Mouse (Mus musculus) myocyte (in vitro differentiated cells): ENCODE measurements around the gene Itpr1. TPM values are rescaled to one million over a fixed set of nuclear protein-coding genes. Genes with fewer than 3 reads are reported as not detected.

Source experiments
- H3K27me3 ChIP-seq: one replicate; pipeline ENCODE4 v1.6.1; 2011; ENCODE audit not compliant: control insufficient read depth, insufficient read depth, insufficient read length
- H3K36me3 ChIP-seq: one replicate; pipeline ENCODE4 v1.6.1; 2011; ENCODE audit not compliant: control insufficient read depth, insufficient read depth
- H3K4me2 ChIP-seq: one replicate; pipeline ENCODE4 v1.6.1; 2011; ENCODE audit warnings: low read depth, control low read depth
- H3K4me3 ChIP-seq: one replicate; pipeline ENCODE4 v1.5.1; 2011; ENCODE audit warnings: mild to moderate bottlenecking, control low read depth, moderate library complexity
- H3K79me2 ChIP-seq: one replicate; pipeline ENCODE4 v1.6.1; 2011; ENCODE audit not compliant: control insufficient read depth, insufficient read depth
- H3ac ChIP-seq: one replicate; pipeline ENCODE4 v1.6.1; 2011; ENCODE audit not compliant: control insufficient read depth, insufficient read length
- CEBPB ChIP-seq: IDR thresholded peaks from 2 replicates; pipeline ENCODE4 v1.6.1; 2011; ENCODE audit warnings: mild to moderate bottlenecking, moderate library complexity; ENCODE audit not compliant: poor library complexity, insufficient read depth, severe bottlenecking
- E2F4 ChIP-seq: IDR thresholded peaks from one replicate; pipeline ENCODE4 v1.6.1; 2011; ENCODE audit warnings: mild to moderate bottlenecking, control low read depth, moderate library complexity; ENCODE audit not compliant: insufficient read depth
- MAX ChIP-seq: IDR thresholded peaks from one replicate; pipeline ENCODE4 v1.6.1; 2011; ENCODE audit warnings: low read depth, mild to moderate bottlenecking, control low read depth
- MYOD1 ChIP-seq, 3 experiments: IDR thresholded peaks; one replicate each; pipeline ENCODE4 v1.6.1; 2011; ENCODE audit warnings: control low read depth in 2 of 3, low read depth in 2 of 3, mild to moderate bottlenecking in 2 of 3, moderate library complexity in 1 of 3; ENCODE audit not compliant: insufficient read length in 2 of 3, control insufficient read depth in 1 of 3
- MYOG ChIP-seq, 3 experiments: IDR thresholded peaks; one replicate each; pipeline ENCODE4 v1.6.1; 2011; ENCODE audit warnings: control low read depth in 2 of 3, low read depth in 2 of 3, mild to moderate bottlenecking in 2 of 3; ENCODE audit not compliant: insufficient read length in 2 of 3, control insufficient read depth in 1 of 3, insufficient read depth in 1 of 3
- POLR2A ChIP-seq: IDR thresholded peaks from one replicate; pipeline ENCODE4 v1.6.1; 2011; ENCODE audit warnings: low read depth, mild to moderate bottlenecking, control low read depth, moderate library complexity; ENCODE audit not compliant: insufficient read length
- POLR2AphosphoS2 ChIP-seq: IDR thresholded peaks from one replicate; pipeline ENCODE4 v1.6.1; 2011; ENCODE audit warnings: low read depth, control low read depth; ENCODE audit not compliant: insufficient read length
- REST ChIP-seq: IDR thresholded peaks from one replicate; pipeline ENCODE4 v1.6.1; 2011; ENCODE audit warnings: mild to moderate bottlenecking, control low read depth, moderate library complexity; ENCODE audit not compliant: insufficient read depth, insufficient read length
- SRF ChIP-seq: IDR thresholded peaks from one replicate; pipeline ENCODE4 v1.6.1; 2011; ENCODE audit warnings: low read depth; ENCODE audit not compliant: control insufficient read depth, insufficient read length
- TCF12 ChIP-seq: IDR thresholded peaks from one replicate; pipeline ENCODE4 v1.6.1; 2011; ENCODE audit warnings: mild to moderate bottlenecking, control low read depth; ENCODE audit not compliant: poor library complexity, insufficient read depth, severe bottlenecking
- TCF3 ChIP-seq: IDR thresholded peaks from one replicate; pipeline ENCODE4 v1.6.1; 2011; ENCODE audit warnings: low read depth, control low read depth; ENCODE audit not compliant: insufficient read length
- USF1 ChIP-seq: IDR thresholded peaks from one replicate; pipeline ENCODE4 v1.6.1; 2011; ENCODE audit warnings: low read depth, mild to moderate bottlenecking, control low read depth, moderate library complexity
- polyA plus RNA-seq: library from polyadenylated mRNA; unstranded; fragments of >200 nt; fragmentation: generic; extraction: Trizol; gene quantifications from one replicate; pipeline ENCODE4 v1.2.1, GENCODE M21; 2012; ENCODE audit warnings: missing spikeins

Itpr1 gene
- polyA plus RNA-seq, 1 experiment = 3.1 TPM

DNA sequence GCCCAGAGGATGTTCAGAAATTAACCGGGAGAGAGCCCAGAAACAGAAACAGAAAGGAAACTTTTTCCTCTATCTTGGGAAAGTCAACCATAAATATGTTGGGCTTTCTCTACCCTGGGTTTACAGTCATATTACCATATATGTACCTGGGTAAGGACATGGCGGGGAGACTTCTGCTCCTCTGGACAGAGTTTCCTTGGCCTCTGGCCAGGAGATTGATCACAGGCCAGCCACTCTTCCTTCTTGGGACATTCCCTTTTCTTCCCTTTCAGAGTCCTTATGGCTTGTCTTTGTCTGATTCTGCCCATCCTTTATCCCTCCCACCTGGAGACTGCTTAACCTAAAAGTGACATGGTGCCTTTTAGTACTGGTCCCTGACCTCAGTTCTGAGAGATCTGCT lies 12.1 kb downstream of the Itpr1 start:
- H3K79me2 ChIP-seq = no peaks in the 10 kb centered on the region
- no peak overlapping the region for H3K4me3 ChIP-seq
- H3ac ChIP-seq = no peak overlapping the region
- no peak for TF ChIP-seq TCF3
- TF ChIP-seq REST = no peak
- no peak for TF ChIP-seq MYOG (IDR thresholded peaks at IDR 0.05; ENCODE audit: control insufficient read depth in 1 of 3, insufficient read depth in 1 of 3, insufficient read length in 2 of 3, low read depth in 2 of 3)
- no peak for TF ChIP-seq POLR2AphosphoS2
- no peak for TF ChIP-seq E2F4
- no peak for TF ChIP-seq MYOD1 (IDR thresholded peaks at IDR 0.05; ENCODE audit: control insufficient read depth in 1 of 3, insufficient read length in 2 of 3, low read depth in 2 of 3)
- no peak for TF ChIP-seq MAX
- TF ChIP-seq TCF12 = no peak
- TF ChIP-seq POLR2A = no peak
- TF ChIP-seq USF1 = no peak
- TF ChIP-seq CEBPB = no peak
- TF ChIP-seq SRF = no peak
- no peaks in the 10 kb centered on the region for H3K36me3 ChIP-seq
- no peaks in the 10 kb centered on the region for H3K27me3 ChIP-seq
- H3K4me2 ChIP-seq = no peak overlapping the region

GRCm38 (mm10) chr6:108226230-108226629 lies 13.3 kb downstream of the Itpr1 start:
- Histone ChIP-seq H3K27me3 (no peaks in the 10 kb centered on the region), H3K79me2 (no peaks in the 10 kb centered on the region), H3K36me3 (no peaks in the 10 kb centered on the region), H3ac (no peak overlapping the region), H3K4me3 (no peak overlapping the region), H3K4me2 (no peak overlapping the region)
- TF ChIP-seq USF1 (no peak), MYOG (IDR thresholded peaks at IDR 0.05; ENCODE audit: control insufficient read depth in 1 of 3, insufficient read depth in 1 of 3, insufficient read length in 2 of 3, low read depth in 2 of 3) (no peak), MAX (no peak), SRF (no peak), POLR2AphosphoS2 (no peak), POLR2A (no peak), MYOD1 (IDR thresholded peaks at IDR 0.05; ENCODE audit: control insufficient read depth in 1 of 3, insufficient read length in 2 of 3, low read depth in 2 of 3) (no peak), TCF3 (no peak), REST (no peak), E2F4 (no peak), CEBPB (no peak), TCF12 (no peak)

DNA sequence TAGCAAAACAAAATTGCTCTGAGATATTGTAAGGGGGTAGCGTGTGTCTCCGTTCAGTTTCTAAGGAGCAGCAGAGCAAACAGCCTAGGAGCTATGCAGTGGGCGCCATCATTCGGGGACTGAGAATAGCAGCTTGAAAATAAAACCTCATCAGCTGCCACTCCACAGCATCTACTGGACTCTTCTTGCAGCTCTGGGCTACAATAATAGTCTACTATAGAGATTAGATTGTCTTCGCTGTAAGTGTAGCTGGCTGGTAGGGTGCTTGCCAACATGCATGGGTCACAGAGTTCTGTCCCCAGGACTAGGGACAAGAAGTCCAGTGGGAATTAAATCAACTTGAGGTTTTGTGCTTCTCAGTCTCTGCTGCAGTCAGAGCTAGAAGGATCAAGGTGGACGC lies 14.6 kb downstream of the Itpr1 start:
- H3ac ChIP-seq = no peak overlapping the region
- no peaks in the 10 kb centered on the region for H3K36me3 ChIP-seq
- H3K27me3 ChIP-seq = no peaks in the 10 kb centered on the region

DNA sequence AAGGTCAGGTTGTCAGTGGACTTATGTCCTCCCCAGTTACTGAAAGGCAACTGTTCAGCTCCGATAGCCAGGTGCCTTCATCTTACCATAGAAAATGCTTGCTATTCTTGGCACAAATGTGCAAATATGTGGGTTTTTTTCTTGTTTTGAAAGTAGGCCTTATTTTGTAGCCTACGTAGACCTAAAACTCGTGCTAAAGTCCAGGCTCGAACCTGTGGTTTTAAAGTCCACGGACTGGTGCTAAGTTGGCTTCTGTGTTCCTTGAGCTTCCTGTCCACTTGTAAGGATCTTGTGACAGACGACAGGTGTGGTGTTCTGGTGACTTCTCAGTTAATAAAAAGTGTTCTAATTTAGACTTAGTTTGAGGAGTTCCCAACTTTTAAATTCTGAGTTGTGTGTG lies 15.2 kb downstream of the Itpr1 start:
- no peak overlapping the region for H3ac ChIP-seq
- no peaks in the 10 kb centered on the region for H3K36me3 ChIP-seq
- H3K4me3 ChIP-seq = no peak overlapping the region
- H3K27me3 ChIP-seq = no peaks in the 10 kb centered on the region
- H3K79me2 ChIP-seq = no peaks in the 10 kb centered on the region
- no peak overlapping the region for H3K4me2 ChIP-seq
- TF ChIP-seq TCF12 = no peak
- TF ChIP-seq TCF3 = no peak
- no peak for TF ChIP-seq MAX
- TF ChIP-seq POLR2A = no peak
- no peak for TF ChIP-seq USF1
- no peak for TF ChIP-seq SRF
- TF ChIP-seq MYOD1 (IDR thresholded peaks at IDR 0.05; ENCODE audit: control insufficient read depth in 1 of 3, insufficient read length in 2 of 3, low read depth in 2 of 3) = no peak
- TF ChIP-seq POLR2AphosphoS2 = no peak
- TF ChIP-seq E2F4 = no peak
- no peak for TF ChIP-seq REST
- TF ChIP-seq CEBPB = no peak
- no peak for TF ChIP-seq MYOG (IDR thresholded peaks at IDR 0.05; ENCODE audit: control insufficient read depth in 1 of 3, insufficient read depth in 1 of 3, insufficient read length in 2 of 3, low read depth in 2 of 3)

More for the DNA sequence above, 14.6 kb downstream of the Itpr1 start:
- no peaks in the 10 kb centered on the region for H3K79me2 ChIP-seq
- TF ChIP-seq USF1 = no peak
- no peak for TF ChIP-seq CEBPB
- no peak for TF ChIP-seq MAX
- TF ChIP-seq REST = no peak
- no peak for TF ChIP-seq POLR2AphosphoS2
- TF ChIP-seq SRF = no peak
- TF ChIP-seq POLR2A = no peak
- TF ChIP-seq MYOG (IDR thresholded peaks at IDR 0.05; ENCODE audit: control insufficient read depth in 1 of 3, insufficient read depth in 1 of 3, insufficient read length in 2 of 3, low read depth in 2 of 3) = no peak
- TF ChIP-seq TCF12 = no peak
- TF ChIP-seq E2F4 = no peak
- no peak for TF ChIP-seq TCF3
- TF ChIP-seq MYOD1 (IDR thresholded peaks at IDR 0.05; ENCODE audit: control insufficient read depth in 1 of 3, insufficient read length in 2 of 3, low read depth in 2 of 3) = no peak
- H3K4me3 ChIP-seq = no peak overlapping the region
- no peak overlapping the region for H3K4me2 ChIP-seq
